Mouse (Mus musculus) G1E (cell line): ENCODE data around the gene Hes7.

Experiments used
- CTCF ChIP-seq: IDR thresholded peaks from 2 replicates; pipeline ENCODE4 v1.5.1; 2012; ENCODE audit warnings: low read depth, low read length, inconsistent platforms, mixed read lengths
- GATA1 ChIP-seq: IDR thresholded peaks from 2 replicates; pipeline ENCODE4 v1.6.1; 2012; ENCODE audit warnings: borderline replicate concordance, low read length, inconsistent platforms, mixed read lengths
- GATA2 ChIP-seq: IDR thresholded peaks from 2 replicates; pipeline ENCODE4 v1.6.1; 2012; ENCODE audit warnings: low read depth, low read length, inconsistent platforms, borderline replicate concordance
- POLR2AphosphoS5 ChIP-seq: IDR thresholded peaks from 2 replicates; pipeline ENCODE4 v1.6.1; 2012; ENCODE audit warnings: low read depth, low read length, inconsistent platforms; ENCODE audit not compliant: insufficient replicate concordance
- TAL1 ChIP-seq: conservative IDR thresholded peaks from 2 replicates; pipeline ENCODE4 v1.6.1; 2012; ENCODE audit warnings: low read depth, low read length, inconsistent platforms, mixed read lengths

DNA sequence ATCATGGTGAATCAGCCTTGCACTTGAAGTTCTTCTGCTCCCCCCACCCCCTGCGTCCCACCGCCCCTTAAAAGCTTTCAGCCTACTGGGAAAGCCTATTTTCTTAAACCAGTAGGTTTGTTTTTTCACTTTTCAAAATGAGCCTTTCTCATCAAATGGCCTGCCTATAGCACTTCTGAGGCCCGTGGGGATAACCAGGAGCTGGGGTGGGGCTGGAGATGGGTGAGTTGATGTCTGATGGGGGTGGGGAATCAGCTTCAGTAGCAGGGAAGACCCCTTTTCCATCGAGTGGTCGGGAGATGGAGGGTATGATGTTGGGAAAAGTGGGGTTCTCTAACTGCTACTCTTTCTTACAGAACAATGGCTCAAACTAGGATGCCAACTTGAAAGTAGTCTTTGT lies 3.4 kb upstream of the Hes7 start:
- TF ChIP-seq CTCF (no peak), GATA1 (no peak), GATA2 (no peak), POLR2AphosphoS5 (no peak), TAL1 (no peak)
